Mouse (Mus musculus) intestine, postnatal 0 days (tissue): Measurements from ENCODE around the gene Tmem102. TPM values are rescaled to one million over a fixed set of nuclear protein-coding genes. Genes with fewer than 3 reads are reported as not detected.
A peak's percentile ranks its signal among the peaks of the same experiment; 100 is the strongest.

Experiments used
- ATAC-seq: fragments of 200-750 bp; cut with Nextera tagmentation; 2 replicates; pipeline ENCODE4 v1.8.0; 2017; ENCODE audit warnings: mild to moderate bottlenecking, moderate TSS enrichment, moderate library complexity
- H3K27ac ChIP-seq: fragments of 300-500 bp; sonication (generic); 2 replicates; pipeline ENCODE4 v1.5.1; 2014; ENCODE audit warnings: mild to moderate bottlenecking, low read depth, low read length, moderate library complexity
- H3K27me3 ChIP-seq: fragments of 300-500 bp; sonication (generic); replicated peaks from 2 replicates; pipeline ENCODE4 v1.6.1; 2014; ENCODE audit warnings: low read length, mixed read lengths; ENCODE audit not compliant: control insufficient read depth, insufficient read depth
- H3K36me3 ChIP-seq: fragments of 300-500 bp; sonication (generic); 2 replicates; pipeline ENCODE4 v1.6.1; 2014; ENCODE audit warnings: mild to moderate bottlenecking, moderate library complexity; ENCODE audit not compliant: control insufficient read depth, insufficient read depth
- H3K4me1 ChIP-seq: fragments of 300-500 bp; sonication (generic); replicated peaks from 2 replicates; pipeline ENCODE4 v1.6.1; 2014; ENCODE audit warnings: antibody characterized with exemption, low read length, mixed read lengths; ENCODE audit not compliant: control insufficient read depth, insufficient read depth
- H3K4me2 ChIP-seq: fragments of 300-500 bp; sonication (generic); replicated peaks from 2 replicates; pipeline ENCODE4 v1.6.1; 2014; ENCODE audit warnings: low read depth, mild to moderate bottlenecking, moderate library complexity
- H3K4me3 ChIP-seq: fragments of 300-500 bp; sonication (generic); 2 replicates; pipeline ENCODE4 v1.5.1; 2014; ENCODE audit warnings: low read depth, low read length
- H3K9ac ChIP-seq: fragments of 300-500 bp; sonication (generic); 2 replicates; pipeline ENCODE4 v1.6.1; 2014; ENCODE audit warnings: mild to moderate bottlenecking, low read depth, low read length
- H3K9me3 ChIP-seq: fragments of 300-500 bp; sonication (generic); 2 replicates; pipeline ENCODE4 v1.6.1; 2016; ENCODE audit warnings: mixed run types; ENCODE audit not compliant: control insufficient read depth
- CTCF ChIP-seq: sonication (generic); IDR thresholded peaks from 2 replicates; pipeline ENCODE4 v1.5.1; 2016; ENCODE audit warnings: low read depth, mild to moderate bottlenecking, control low read depth, antibody characterized with exemption, moderate library complexity
- WGBS: fragments of 180-500 bp; shearing (Covaris S2); extraction: QIAGEN DNeasy Blood & Tissue Kit; methylation state at CpG from one replicate; pipeline ENCODE4 v1.1.7; 2014; 5-methylcytosine and 5-hydroxymethylcytosine counted together
- polyA plus RNA-seq: library from polyadenylated mRNA; unstranded; fragments of >200 nt; fragmentation: Nextera tagmentation; extraction: Ambion mirVana; gene quantifications from 2 replicates; pipeline ENCODE4 v1.2.1, GENCODE M21; 2015

The Tmem102 gene
- polyA plus RNA-seq, 1 experiment from 2014 or later, result 58.0 TPM

- Histone ChIP-seq H3K36me3 (no peaks in the 10 kb centered on the region), H3K4me2 (no peak overlapping the region), H3K4me1 (no peaks in the 10 kb centered on the region), H3K4me3 (no peak overlapping the region), H3K9me3 (no peaks in the 10 kb centered on the region), H3K27me3 (no peaks in the 10 kb centered on the region), H3K9ac (no peak overlapping the region), H3K27ac (no peak overlapping the region)
- 76% methylated on average over 7 of the region's 7 CpGs for WGBS
- TF ChIP-seq CTCF, result peak; percentile 58
- no peak for ATAC-seq
Measured at GRCm38 (mm10) chr11:69763551-69763950, 41.9 kb downstream of the Tmem102 start.

GRCm38 (mm10) chr11:69761868-69762267 is 43.6 kb downstream of the Tmem102 start, which contains the start of gene Slc35g3:
Gene Slc35g3, minus strand, starts transcription at chr11:69761968.
- Histone ChIP-seq H3K9ac (no peak within 1 kb of the TSS), H3K27ac (no peak within 1 kb of the TSS), H3K4me2 (no peak within 1 kb of the TSS), H3K36me3 (no peaks in the 10 kb centered on the region), H3K9me3 (no peaks in the 10 kb centered on the region), H3K4me1 (peaks cover 5% of the 10 kb centered on the region; the same call in 1 of the 2 replicates), H3K4me3 (no peak within 1 kb of the TSS), H3K27me3 (no peaks in the 10 kb centered on the region)
- TF ChIP-seq CTCF, result no peak
- 67% methylated on average over 1 of the region's 1 CpGs for WGBS
- ATAC-seq, result no peak

- Histone ChIP-seq H3K27ac (no peak overlapping the region), H3K4me2 (no peak overlapping the region), H3K9ac (no peak overlapping the region), H3K36me3 (no peaks in the 10 kb centered on the region), H3K9me3 (no peaks in the 10 kb centered on the region), H3K4me1 (peaks cover 9% of the 10 kb centered on the region; the same call in 1 of the 2 replicates), H3K27me3 (no peaks in the 10 kb centered on the region), H3K4me3 (no peak overlapping the region)
- no peak for TF ChIP-seq CTCF
- no peak for ATAC-seq
- 92% methylated on average over 7 of the region's 7 CpGs for WGBS
Measured at GRCm38 (mm10) chr11:69760901-69761200, 44.6 kb downstream of the Tmem102 start.

GRCm38 (mm10) chr11:69760160-69760900 is 45.1 kb downstream of the Tmem102 start:
- H3K9ac ChIP-seq, result no peak overlapping the region
- no peaks in the 10 kb centered on the region for H3K27me3 ChIP-seq
- H3K9me3 ChIP-seq, result no peaks in the 10 kb centered on the region
- ATAC-seq, result no peak
- H3K4me1 ChIP-seq, result peaks cover 9% of the 10 kb centered on the region; the same call in 1 of the 2 replicates
- peak overlapping the region; percentile 71; the same call in 1 of the 2 replicates for H3K4me2 ChIP-seq
- H3K36me3 ChIP-seq, result no peaks in the 10 kb centered on the region
- 81% methylated on average over 14 of the region's 14 CpGs for WGBS
- H3K27ac ChIP-seq, result peak overlapping the region; percentile 96; the same call in 1 of the 2 replicates
- H3K4me3 ChIP-seq, result no peak overlapping the region
- TF ChIP-seq CTCF, result no peak

GRCm38 (mm10) chr11:69758971-69759721 is 46.3 kb downstream of the Tmem102 start:
- under 1% methylated on average over 37 of the region's 37 CpGs for WGBS
- no peaks in the 10 kb centered on the region for H3K27me3 ChIP-seq
- peak overlapping the region; percentile 71 for H3K4me2 ChIP-seq
- peak; percentile 85 for ATAC-seq
- no peaks in the 10 kb centered on the region for H3K9me3 ChIP-seq
- H3K9ac ChIP-seq, result peak overlapping the region; percentile 79
- peak overlapping the region; percentile 56 for H3K4me3 ChIP-seq
- peaks cover 9% of the 10 kb centered on the region; the same call in 1 of the 2 replicates for H3K4me1 ChIP-seq
- peak overlapping the region; percentile 96 for H3K27ac ChIP-seq
- no peak for TF ChIP-seq CTCF
- no peaks in the 10 kb centered on the region for H3K36me3 ChIP-seq

GRCm38 (mm10) chr11:69758478-69758970 is 46.9 kb downstream of the Tmem102 start, which contains the start of gene Polr2a:
Gene Polr2a, minus strand, starts transcription at chr11:69758637.
- Histone ChIP-seq H3K4me2 (peak within 1 kb of the TSS; percentile 71), H3K4me3 (peak within 1 kb of the TSS; percentile 56), H3K9ac (peak within 1 kb of the TSS; percentile 79), H3K27me3 (no peaks in the 10 kb centered on the region), H3K4me1 (peaks cover 9% of the 10 kb centered on the region; the same call in 1 of the 2 replicates), H3K36me3 (no peaks in the 10 kb centered on the region), H3K9me3 (no peaks in the 10 kb centered on the region), H3K27ac (peak within 1 kb of the TSS; percentile 96)
- WGBS, result under 1% methylated on average over 36 of the region's 36 CpGs
- peak; percentile 13; the same call in 1 of the 2 replicates for TF ChIP-seq CTCF
- peak; percentile 96 for ATAC-seq
